Mouse (Mus musculus): ENCODE measurements around the gene Hhipl1.

Gene Hhipl1

DNA sequence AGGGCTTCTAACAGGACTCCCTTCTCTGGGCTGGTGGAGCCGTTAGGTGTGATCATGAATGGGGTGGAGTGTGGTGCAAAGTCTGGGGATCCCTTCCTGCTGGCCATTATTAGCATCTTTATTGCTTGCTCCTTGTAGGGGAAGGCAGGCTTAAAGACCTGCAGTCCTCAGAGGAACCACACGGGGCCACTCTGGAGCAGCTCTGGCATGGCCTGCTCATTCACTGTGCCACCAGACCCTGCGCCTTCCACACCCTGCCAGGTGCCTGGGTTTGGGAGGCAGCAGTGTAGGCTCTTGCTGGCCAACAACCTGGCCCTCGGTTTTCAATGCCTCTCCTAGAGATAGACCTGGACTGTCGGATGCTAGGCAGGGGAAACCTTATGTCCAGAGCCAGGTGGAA lies 57.7 kb downstream of the Hhipl1 start:
- no peak for DNase-seq (ENCODE audit: low read depth, low spot score)

- DNase-seq (ENCODE audit: low read depth, low spot score), result no peak
Measured at GRCm38 (mm10) chr12:108365340-108365739, 59.3 kb downstream of the Hhipl1 start.

DNA sequence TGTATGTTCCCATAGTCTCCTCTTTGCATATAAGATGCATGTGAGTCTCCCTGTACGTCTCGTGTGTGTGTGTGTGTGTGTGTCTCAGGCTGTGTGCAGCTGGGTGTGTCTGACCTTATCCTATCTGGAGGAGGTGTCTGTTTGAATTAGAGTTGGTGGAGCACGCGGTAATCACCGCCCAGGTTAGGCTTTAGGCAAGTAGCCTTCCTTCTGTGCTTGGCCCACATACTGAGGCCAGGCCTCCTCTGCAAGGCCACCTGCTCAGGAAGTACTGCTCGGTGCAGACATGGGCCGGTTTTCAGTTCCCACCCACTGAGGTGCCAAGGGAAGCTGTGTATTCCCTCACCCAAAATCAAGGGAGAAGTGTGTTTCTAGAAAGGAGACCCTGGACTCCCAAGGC lies 59.8 kb downstream of the Hhipl1 start:
- no peak for DNase-seq (ENCODE audit: low read depth, low spot score)

DNA sequence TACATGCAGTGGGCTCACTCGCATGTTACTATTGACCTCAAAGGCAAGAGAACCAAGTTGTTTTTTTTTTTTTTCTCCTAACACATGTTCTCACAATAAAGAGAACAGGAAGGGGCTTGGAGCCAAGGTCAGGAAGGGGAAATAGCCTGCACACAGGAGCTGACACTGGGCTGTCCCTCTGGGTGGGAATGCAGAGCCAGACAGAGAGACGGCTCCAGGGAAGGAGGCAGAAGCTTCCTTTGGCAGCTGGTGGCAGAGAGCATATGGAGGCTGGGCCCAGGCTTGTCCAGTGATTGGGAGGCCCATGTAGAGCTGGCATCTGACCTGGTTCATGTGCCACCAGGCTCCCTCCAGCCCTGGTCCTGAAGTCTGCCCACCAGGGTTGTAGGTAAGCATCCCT lies 61.8 kb downstream of the Hhipl1 start:
- no peak for DNase-seq (ENCODE audit: low read depth, low spot score)

- no peak for DNase-seq (ENCODE audit: low read depth, low spot score)
Measured at GRCm38 (mm10) chr12:108368921-108369320, 62.9 kb downstream of the Hhipl1 start.

DNA sequence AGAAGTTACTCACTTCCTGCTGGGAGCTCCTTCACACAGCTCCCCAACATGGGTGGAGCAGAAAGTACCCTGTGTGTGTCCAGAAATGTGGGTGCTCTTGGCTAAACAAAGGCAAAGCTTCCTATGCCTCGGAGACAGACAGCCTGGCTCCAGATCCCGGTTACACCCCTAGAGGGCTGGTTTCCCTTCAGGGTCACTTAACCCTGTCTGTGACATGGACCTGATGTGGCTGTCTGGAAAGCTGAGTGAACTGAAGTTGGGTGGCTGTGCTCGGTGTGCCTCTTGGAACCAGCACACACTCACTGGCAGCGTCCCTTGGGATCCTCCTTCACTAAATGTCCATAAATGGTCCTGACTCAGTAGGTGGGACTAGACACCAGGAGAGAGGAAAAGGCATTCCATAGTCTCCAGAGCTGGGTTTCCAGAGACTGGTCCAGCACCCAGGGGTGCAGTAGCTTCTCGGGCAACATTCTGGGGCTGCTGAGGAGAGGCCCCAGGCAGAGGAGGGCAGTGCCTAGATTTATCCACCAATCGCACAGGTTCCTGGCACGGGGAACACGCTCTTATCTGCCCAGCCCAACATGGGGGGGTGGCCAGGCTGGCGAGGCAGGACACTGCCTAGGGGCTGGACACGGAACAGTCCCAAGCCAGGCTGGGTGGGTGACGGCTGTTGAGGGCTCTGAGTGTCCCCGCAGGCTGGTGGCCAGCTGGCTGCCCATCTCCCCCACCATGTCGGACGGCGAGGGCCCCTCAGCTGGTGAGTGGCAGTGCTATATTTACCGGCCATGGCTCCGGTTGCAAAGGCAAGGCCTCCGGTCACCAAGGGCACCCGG lies 64.7 kb downstream of the Hhipl1 start, which contains the start of gene Eml1:
Eml1 (plus strand) TSS at position 362 of the 833 bp plus-strand sequence.
- DNase-seq (ENCODE audit: low read depth, low spot score), result no peak

DNA sequence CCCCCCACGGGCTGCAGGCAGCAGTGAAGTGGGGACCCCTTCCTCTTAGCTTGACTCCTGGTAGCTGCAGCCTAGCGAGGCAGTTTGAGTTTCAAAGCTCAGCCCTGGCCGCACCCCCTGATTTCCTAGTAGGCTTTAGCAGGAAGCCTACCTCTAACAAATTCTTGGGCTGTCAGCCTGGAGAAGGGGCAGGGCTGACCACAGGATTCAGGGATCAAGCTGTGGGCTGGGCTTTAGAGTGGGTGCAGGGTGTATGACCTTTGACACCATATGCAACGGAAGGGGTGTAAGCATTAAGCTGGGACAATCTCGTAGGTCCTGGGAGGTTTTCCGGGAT lies 65.3 kb downstream of the Hhipl1 start:
- DNase-seq (ENCODE audit: low read depth, low spot score), result no peak

DNA sequence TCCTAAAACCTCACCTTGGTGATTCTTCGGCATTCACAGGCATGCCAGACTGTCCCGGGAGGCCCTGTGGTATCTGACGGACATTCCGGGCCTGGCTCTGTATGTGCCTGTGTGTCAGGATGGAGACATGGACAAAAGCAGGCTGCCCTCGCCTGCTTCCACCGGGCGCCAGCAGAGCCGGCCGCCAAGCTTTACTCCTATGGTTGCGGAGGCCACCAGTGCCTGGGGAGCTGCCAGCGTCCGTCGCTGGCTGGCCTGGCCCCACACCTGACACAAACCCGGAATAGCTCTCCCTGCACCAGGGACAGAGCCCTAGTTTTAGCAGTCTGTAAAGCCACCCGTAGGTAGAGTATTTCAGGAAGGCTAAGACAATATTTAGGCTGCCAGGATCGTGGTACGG lies 66.2 kb downstream of the Hhipl1 start:
- DNase-seq (ENCODE audit: low read depth, low spot score), result no peak

- DNase-seq (ENCODE audit: low read depth, low spot score), result no peak
Measured at GRCm38 (mm10) chr12:108373611-108374010, 67.5 kb downstream of the Hhipl1 start.

DNA sequence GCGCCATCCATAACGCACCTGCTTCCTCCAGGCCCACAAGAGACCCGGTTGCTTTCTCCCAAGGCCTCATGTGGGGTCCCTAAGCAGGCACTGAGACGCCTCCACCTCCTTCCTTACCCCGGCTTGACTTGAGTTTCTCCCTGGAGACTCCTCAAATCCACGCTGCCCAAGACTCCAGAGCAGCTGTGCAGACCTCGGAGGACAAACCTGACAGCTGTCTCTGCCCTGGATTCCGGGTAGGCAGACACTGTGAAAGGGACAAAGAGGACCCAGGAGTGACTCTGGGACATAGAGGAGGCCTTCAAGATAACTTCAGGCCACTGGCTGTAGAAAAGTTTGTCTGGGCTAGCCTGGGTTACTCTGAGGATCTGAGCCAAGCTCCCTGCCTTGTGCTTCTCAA lies 68.6 kb downstream of the Hhipl1 start:
- DNase-seq (ENCODE audit: low read depth, low spot score), result no peak

DNA sequence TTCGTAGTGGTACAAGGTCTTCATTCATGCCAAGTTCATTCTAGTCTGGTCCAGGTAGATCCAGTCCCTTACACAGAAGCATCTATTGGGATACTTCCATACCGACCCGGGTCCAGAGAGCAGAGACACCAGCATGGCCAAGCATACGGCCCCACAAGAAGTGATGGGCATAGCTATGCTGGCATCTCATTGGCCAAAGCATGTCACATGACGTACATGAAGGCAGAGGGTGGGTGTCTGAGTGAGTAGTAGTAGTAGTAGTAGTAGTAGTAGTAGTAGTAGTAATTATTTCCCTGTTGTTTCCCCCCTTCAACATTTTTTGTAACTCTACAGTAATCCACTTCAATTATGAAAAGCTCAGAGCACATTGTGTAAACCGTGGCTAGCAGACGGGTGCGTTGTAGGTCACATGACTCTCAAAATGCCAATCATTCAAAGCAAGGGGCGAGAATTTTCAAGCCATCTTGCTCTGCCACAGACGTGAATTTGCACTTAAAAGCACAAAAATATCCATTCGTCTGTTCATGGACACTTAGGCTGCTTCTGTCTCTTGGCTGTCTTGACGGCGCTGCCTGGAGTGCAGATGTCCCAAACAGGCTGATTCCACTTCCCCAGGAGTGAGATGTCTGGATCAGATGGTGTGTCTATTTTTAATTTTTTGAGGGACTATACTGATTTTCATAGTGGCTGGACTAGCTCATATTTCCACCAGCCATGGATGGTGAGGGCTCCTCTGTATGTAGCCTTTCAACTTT lies 72.5 kb downstream of the Hhipl1 start:
- DNase-seq (ENCODE audit: low read depth, low spot score), result no peak

Measured in c-Kit-negative CD71-positive TER-119-positive erythroid progenitor cells, embryonic 14.5 days (primary cell).